Mouse (Mus musculus) intestine, embryonic 14.5 days (tissue): ENCODE data around the gene Mrpl27. TPM values are rescaled to one million over a fixed set of nuclear protein-coding genes. Genes with fewer than 3 reads are reported as not detected.
A peak's percentile ranks its signal among the peaks of the same experiment; 100 is the strongest.
"Not testable (repeated sequence)": the region's sequence is repeated elsewhere in the genome, so short reads cannot be mapped to it uniquely, and the experiment has no call there.

Source experiments
- ATAC-seq: fragments of 200-750 bp; cut with Nextera tagmentation; replicated peaks from 2 replicates; pipeline ENCODE4 v1.8.0; 2017; ENCODE audit warnings: low read depth, moderate number of reproducible peaks, moderate TSS enrichment, moderate library complexity; ENCODE audit not compliant: low FRiP score, low TSS enrichment
- DNase-seq: peaks from one replicate; pipeline ENCODE4 v3.0.0-alpha.2; 2018; ENCODE audit warnings: low spot score
- H3K27ac ChIP-seq: fragments of 300-500 bp; sonication (generic); 2 replicates; pipeline ENCODE4 v1.5.1; 2014; ENCODE audit warnings: low read depth, mild to moderate bottlenecking, control low read depth
- H3K27me3 ChIP-seq: fragments of 300-500 bp; sonication (generic); replicated peaks from 2 replicates; pipeline ENCODE4 v1.6.1; 2014; ENCODE audit warnings: low read length, control low read depth; ENCODE audit not compliant: control insufficient read depth, insufficient read depth
- H3K36me3 ChIP-seq: fragments of 300-500 bp; sonication (generic); 2 replicates; pipeline ENCODE4 v1.6.1; 2014; ENCODE audit warnings: low read length, control low read depth; ENCODE audit not compliant: control insufficient read depth, insufficient read depth
- H3K4me1 ChIP-seq: fragments of 300-500 bp; sonication (generic); replicated peaks from 2 replicates; pipeline ENCODE4 v1.6.1; 2014; ENCODE audit warnings: low read length, control low read depth, mixed read lengths; ENCODE audit not compliant: control insufficient read depth, insufficient read depth
- H3K4me2 ChIP-seq: fragments of 300-500 bp; sonication (generic); 2 replicates; pipeline ENCODE4 v1.6.1; 2014; ENCODE audit warnings: low read length
- H3K4me3 ChIP-seq: fragments of 300-500 bp; sonication (generic); 2 replicates; pipeline ENCODE4 v1.5.1; 2014; ENCODE audit warnings: low read depth, low read length, control low read depth, mixed read lengths
- H3K9ac ChIP-seq: fragments of 300-500 bp; sonication (generic); 2 replicates; pipeline ENCODE4 v1.6.1; 2014; ENCODE audit warnings: mild to moderate bottlenecking, low read length
- H3K9me3 ChIP-seq: fragments of 300-500 bp; sonication (generic); 2 replicates; pipeline ENCODE4 v1.6.1; 2016; ENCODE audit warnings: low read length, control low read depth; ENCODE audit not compliant: control insufficient read depth
- WGBS: fragments of 180-500 bp; shearing (Covaris S2); extraction: QIAGEN DNeasy Blood & Tissue Kit; methylation state at CpG from one replicate; pipeline ENCODE4 v1.1.7; 2014; 5-methylcytosine and 5-hydroxymethylcytosine counted together
- polyA plus RNA-seq: library from polyadenylated mRNA; unstranded; fragments of >200 nt; fragmentation: Nextera tagmentation; extraction: Ambion mirVana; gene quantifications from 2 replicates; pipeline ENCODE4 v1.2.1, GENCODE M21; 2014

The Mrpl27 gene
- polyA plus RNA-seq, 1 experiment from 2014 or later, result 137 TPM

GRCm38 (mm10) chr11:94651241-94651640 is 2.3 kb upstream of the Mrpl27 start:
- H3K27me3 ChIP-seq, DNase-seq, H3K9ac ChIP-seq, ATAC-seq, H3K4me3 ChIP-seq, H3K4me2 ChIP-seq, H3K27ac ChIP-seq, H3K9me3 ChIP-seq, H3K4me1 ChIP-seq: not testable (repeated sequence)
- peaks cover 35% of the 10 kb centered on the region for H3K36me3 ChIP-seq
- 98% methylated on average over 5 of the region's 7 CpGs for WGBS

GRCm38 (mm10) chr11:94652973-94653372 is 594 bp upstream of the Mrpl27 start:
- Histone ChIP-seq H3K36me3 (peaks cover 33% of the 10 kb centered on the region), H3K9me3 (no peaks in the 10 kb centered on the region), H3K4me1 (peaks cover 8% of the 10 kb centered on the region), H3K9ac (peak overlapping the region; percentile 67), H3K4me2 (peak overlapping the region; percentile 94), H3K4me3 (peak overlapping the region; percentile 79), H3K27me3 (no peaks in the 10 kb centered on the region), H3K27ac (no peak overlapping the region)
- 39% methylated on average over 8 of the region's 8 CpGs for WGBS
- DNase-seq (no peak), ATAC-seq (no peak)

- 44% methylated on average over 1 of the region's 1 CpGs for WGBS
- peaks cover 81% of the 10 kb centered on the region for H3K36me3 ChIP-seq
- no peaks in the 10 kb centered on the region for H3K4me1 ChIP-seq
- no peak overlapping the region for H3K27ac ChIP-seq
- H3K9ac ChIP-seq, result no peak overlapping the region
- ATAC-seq (no peak), DNase-seq (no peak)
- no peak overlapping the region for H3K4me3 ChIP-seq
- H3K27me3 ChIP-seq, result no peaks in the 10 kb centered on the region
- no peak overlapping the region for H3K4me2 ChIP-seq
- H3K9me3 ChIP-seq, result no peaks in the 10 kb centered on the region
Observed at GRCm38 (mm10) chr11:94661344-94661743, 7.8 kb downstream of the Mrpl27 start.

GRCm38 (mm10) chr11:94665281-94665680 is 11.7 kb downstream of the Mrpl27 start:
- Histone ChIP-seq H3K36me3 (peaks cover 91% of the 10 kb centered on the region), H3K27ac (no peak overlapping the region), H3K27me3 (no peaks in the 10 kb centered on the region), H3K4me1 (no peaks in the 10 kb centered on the region), H3K9me3 (no peaks in the 10 kb centered on the region), H3K4me3 (no peak overlapping the region), H3K4me2 (no peak overlapping the region), H3K9ac (no peak overlapping the region)
- 88% methylated on average over 6 of the region's 6 CpGs for WGBS
- DNase-seq, result no peak
- no peak for ATAC-seq

GRCm38 (mm10) chr11:94674984-94675383 is 21.4 kb downstream of the Mrpl27 start:
- ATAC-seq (no peak), DNase-seq (no peak)
- WGBS, result 78% methylated on average over 5 of the region's 5 CpGs
- Histone ChIP-seq H3K4me3 (no peak overlapping the region), H3K9ac (no peak overlapping the region), H3K36me3 (peaks cover 9% of the 10 kb centered on the region), H3K27me3 (no peaks in the 10 kb centered on the region), H3K9me3 (no peaks in the 10 kb centered on the region), H3K27ac (no peak overlapping the region), H3K4me2 (no peak overlapping the region), H3K4me1 (peaks cover 29% of the 10 kb centered on the region)

- peaks cover 29% of the 10 kb centered on the region for H3K4me1 ChIP-seq
- H3K27me3 ChIP-seq, result no peaks in the 10 kb centered on the region
- H3K9ac ChIP-seq, result no peak overlapping the region
- ATAC-seq, result no peak
- 80% methylated on average over 5 of the region's 5 CpGs for WGBS
- peaks cover 4% of the 10 kb centered on the region; the same call in 1 of the 2 replicates for H3K36me3 ChIP-seq
- no peaks in the 10 kb centered on the region for H3K9me3 ChIP-seq
- H3K27ac ChIP-seq, result no peak overlapping the region
- 0 out of 2 replicates have a peak overlapping the region, but pooled peaks have one; percentile 92 for H3K4me3 ChIP-seq
- DNase-seq, result no peak
- peak overlapping the region; percentile 68; the same call in 1 of the 2 replicates for H3K4me2 ChIP-seq
Observed at GRCm38 (mm10) chr11:94675446-94675845, 21.9 kb downstream of the Mrpl27 start.

- peak overlapping the region; percentile 92 for H3K4me3 ChIP-seq
- no peak for DNase-seq
- H3K9ac ChIP-seq, result peak overlapping the region; percentile 93
- no peak for ATAC-seq
- H3K9me3 ChIP-seq, result no peaks in the 10 kb centered on the region
- peak overlapping the region; percentile 84; the same call in 1 of the 2 replicates for H3K27ac ChIP-seq
- WGBS, result 35% methylated on average over 4 of the region's 4 CpGs
- no peaks in the 10 kb centered on the region for H3K36me3 ChIP-seq
- H3K4me1 ChIP-seq, result peaks cover 29% of the 10 kb centered on the region
- peak overlapping the region; percentile 68 for H3K4me2 ChIP-seq
- H3K27me3 ChIP-seq, result no peaks in the 10 kb centered on the region
Observed at GRCm38 (mm10) chr11:94676308-94676707, 22.7 kb downstream of the Mrpl27 start.

- under 1% methylated on average over 73 of the region's 82 CpGs for WGBS
- peak within 1 kb of the TSS; percentile 84 for H3K27ac ChIP-seq
- H3K27me3 ChIP-seq, result no peaks in the 10 kb centered on the region
- DNase-seq (peak; percentile 95), ATAC-seq (peak; percentile 95)
- peaks cover 29% of the 10 kb centered on the region for H3K4me1 ChIP-seq
- no peaks in the 10 kb centered on the region for H3K9me3 ChIP-seq
- no peaks in the 10 kb centered on the region for H3K36me3 ChIP-seq
- H3K4me2 ChIP-seq, result peak within 1 kb of the TSS; percentile 68
- peak within 1 kb of the TSS; percentile 92 for H3K4me3 ChIP-seq
- peak within 1 kb of the TSS; percentile 93 for H3K9ac ChIP-seq
Observed at GRCm38 (mm10) chr11:94676754-94677606, 23.4 kb downstream of the Mrpl27 start, which contains the start of gene Xylt2. Gene Xylt2, minus strand, starts transcription at chr11:94677515.
